Mouse (Mus musculus) spleen, postnatal 0 days (tissue): ENCODE data around the gene Zmynd10. TPM values are rescaled to one million over a fixed set of nuclear protein-coding genes. Genes with fewer than 3 reads are reported as not detected.

Experiments used
- polyA plus RNA-seq: library from polyadenylated mRNA; unstranded; fragments of >200 nt; fragmentation: Nextera tagmentation; extraction: Ambion mirVana; gene quantifications from 2 replicates; pipeline ENCODE4 v1.2.1, GENCODE M21; 2015

Gene Zmynd10
- polyA plus RNA-seq: not detected in 2 replicates

DNA sequence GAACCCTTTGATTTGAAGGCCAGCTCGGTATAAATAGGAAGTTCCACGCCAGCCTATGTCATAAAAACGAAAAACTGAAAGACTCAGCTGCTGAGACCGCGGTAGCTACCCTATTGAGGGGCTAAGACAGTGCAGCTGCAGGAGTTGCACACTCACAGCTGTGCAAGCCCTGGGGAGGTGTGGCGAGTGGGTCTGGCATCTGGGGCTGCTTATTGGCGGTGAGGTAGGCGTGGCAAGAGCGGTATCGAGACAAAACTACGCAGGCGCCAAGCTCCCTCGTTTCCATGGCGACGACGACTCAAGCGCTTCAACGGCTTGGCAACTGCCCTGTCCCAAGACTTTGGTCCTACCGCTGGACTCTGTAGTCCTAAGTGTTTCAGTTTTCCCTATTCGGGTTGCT, at the start of gene Zmynd10:
Zmynd10 (plus strand) TSS at position 273 of the 400 bp plus-strand sequence.

DNA sequence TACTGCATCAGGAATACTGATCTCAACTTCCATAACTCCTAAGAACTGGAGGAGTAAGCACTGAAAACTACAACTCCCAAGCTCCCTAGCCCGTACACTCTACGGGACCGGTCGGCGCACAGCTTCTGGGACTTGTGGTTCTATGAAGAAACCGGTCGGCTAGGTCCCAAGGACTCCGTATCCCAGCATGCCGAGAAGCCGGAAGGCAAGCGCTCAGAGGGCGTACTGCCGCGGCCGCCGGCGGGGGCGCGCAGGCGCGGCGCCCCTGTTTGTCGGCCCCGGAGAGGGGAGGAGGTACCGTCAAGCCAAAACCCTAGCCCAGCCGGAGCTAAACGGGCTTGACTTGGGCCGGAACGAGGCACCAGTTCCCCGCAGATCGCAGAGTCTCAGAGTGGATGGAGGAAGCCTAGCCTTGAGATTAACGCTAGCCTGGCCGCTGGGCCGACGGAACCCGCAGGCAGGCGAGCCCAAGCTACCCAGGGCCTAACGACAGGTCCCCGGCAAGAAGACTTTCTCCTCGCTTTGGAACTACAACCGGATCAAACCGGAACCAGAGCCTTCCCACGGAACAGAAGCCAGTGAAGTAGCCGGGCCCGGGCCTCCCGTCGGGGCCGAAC, 13.2 kb upstream of the Zmynd10 start, which contains the start of gene Tmem115:
Tmem115 (plus strand) TSS at position 155 of the 617 bp plus-strand sequence.

DNA sequence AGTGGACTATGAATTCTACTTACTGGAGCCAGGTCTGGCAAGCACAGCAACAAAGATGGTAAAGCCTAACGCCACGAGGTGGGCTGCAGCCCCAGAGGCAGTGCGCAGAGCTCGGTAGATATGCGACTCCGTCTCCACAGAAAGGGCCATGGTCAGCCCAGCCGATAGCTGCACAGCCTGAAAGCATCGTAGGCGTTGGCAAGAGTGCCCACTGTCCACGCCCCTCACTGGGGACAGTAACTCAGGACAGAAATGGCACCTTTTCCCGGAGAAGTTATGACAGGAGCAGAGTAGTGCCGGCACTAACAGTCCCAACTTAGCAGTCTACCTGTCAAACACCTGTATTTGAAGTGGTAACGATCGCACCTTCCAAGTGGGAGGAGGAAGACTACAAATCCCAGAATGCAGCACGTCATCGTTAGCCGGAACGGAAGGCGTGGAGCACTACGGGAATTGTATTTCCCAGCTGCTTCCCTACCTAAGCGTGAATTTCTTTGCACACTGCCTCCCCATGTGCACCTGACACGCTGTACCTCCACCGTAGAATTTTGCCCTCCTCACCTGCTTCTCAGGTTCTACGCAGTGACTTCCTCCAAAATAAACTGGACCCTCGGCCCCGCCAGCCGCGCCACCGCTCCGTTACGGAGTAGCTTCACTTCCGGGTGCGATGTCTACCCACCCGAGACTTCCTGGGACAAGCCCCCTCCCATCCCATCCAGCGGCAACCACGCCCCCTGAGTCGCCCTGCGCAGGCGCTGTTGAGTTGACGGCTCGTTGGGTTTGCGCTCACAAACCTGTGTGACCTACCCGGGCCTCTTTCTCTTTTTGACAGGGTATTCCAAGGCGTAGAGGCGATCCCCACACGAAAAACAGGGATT, 5.4 kb upstream of the Zmynd10 start, which contains the start of the genes Cyb561d2 and Nprl2:
Cyb561d2 (minus strand) TSS at position 720 of the 878 bp plus-strand sequence.
Nprl2 (plus strand) TSS at position 753 of the 878 bp plus-strand sequence.

DNA sequence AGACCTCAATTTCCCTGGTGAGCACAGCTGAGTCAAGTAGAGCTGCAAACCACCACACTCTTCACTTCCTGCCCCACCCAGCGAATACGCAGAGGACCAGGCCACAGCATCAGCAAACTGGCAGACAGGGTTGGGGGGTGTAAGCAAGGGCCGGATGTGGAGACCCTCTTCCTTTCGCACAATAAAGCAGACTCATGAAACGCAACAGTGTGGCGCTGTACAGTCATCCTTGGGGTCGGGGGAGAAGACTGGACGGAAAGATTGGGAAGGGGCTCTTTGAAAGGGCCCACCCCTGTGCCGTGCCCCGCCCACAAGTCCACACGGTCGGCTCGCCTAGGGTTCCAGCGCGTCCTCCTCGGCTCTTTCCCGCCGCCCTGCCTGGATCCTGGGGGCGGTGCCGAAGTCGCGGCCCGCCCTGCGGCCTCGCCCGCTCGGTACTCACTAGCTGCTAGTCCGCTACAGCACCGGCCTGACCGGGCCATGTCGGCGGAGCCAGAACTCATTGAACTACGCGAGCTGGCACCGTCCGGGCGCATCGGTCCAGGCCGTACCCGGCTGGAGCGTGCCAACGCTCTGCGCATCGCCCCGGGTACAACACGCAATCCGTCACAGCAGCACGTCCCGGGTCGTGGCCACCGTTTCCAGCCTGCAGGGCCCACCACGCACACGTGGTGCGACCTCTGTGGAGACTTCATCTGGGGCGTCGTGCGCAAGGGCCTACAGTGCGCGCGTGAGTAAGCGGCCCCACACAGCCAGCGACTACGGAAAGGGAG, 4.2 kb downstream of the Zmynd10 start, which contains the start of gene Rassf1:
Rassf1 (plus strand) TSS at position 439 of the 773 bp plus-strand sequence.

DNA sequence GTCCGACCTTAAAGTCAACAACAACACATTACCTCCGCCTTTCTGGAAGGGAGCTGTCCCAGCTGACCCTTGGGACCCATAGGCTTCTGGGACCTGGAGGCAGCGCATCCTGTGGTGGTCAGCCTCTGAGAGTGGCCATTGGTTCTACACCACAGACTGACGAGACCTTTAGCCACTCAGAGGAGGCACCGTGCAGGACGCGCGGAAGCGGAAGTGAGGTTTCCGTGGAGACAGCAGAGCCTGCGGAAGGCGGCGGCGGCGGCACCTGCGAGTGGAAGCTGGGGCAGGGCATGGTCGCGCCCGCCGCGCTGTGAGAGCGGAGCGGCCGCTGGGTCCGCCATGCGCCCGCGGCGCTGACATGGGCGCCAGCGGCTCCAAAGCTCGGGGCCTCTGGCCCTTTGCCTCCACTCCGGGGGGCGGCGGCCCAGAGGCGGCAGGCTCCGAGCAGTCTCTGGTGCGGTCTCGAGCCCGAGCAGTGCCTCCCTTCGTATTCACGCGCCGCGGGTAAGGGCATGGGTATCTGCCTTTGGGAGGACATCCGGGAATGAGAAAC, 16.0 kb downstream of the Zmynd10 start, which contains the start of gene Tusc2:
Tusc2 (plus strand) TSS at position 227 of the 553 bp plus-strand sequence.

GRCm38 (mm10) chr9:107567702-107568319, 20.7 kb downstream of the Zmynd10 start, which contains the start of gene Hyal2:
Gene Hyal2, plus strand, starts transcription at chr9:107567945.

DNA sequence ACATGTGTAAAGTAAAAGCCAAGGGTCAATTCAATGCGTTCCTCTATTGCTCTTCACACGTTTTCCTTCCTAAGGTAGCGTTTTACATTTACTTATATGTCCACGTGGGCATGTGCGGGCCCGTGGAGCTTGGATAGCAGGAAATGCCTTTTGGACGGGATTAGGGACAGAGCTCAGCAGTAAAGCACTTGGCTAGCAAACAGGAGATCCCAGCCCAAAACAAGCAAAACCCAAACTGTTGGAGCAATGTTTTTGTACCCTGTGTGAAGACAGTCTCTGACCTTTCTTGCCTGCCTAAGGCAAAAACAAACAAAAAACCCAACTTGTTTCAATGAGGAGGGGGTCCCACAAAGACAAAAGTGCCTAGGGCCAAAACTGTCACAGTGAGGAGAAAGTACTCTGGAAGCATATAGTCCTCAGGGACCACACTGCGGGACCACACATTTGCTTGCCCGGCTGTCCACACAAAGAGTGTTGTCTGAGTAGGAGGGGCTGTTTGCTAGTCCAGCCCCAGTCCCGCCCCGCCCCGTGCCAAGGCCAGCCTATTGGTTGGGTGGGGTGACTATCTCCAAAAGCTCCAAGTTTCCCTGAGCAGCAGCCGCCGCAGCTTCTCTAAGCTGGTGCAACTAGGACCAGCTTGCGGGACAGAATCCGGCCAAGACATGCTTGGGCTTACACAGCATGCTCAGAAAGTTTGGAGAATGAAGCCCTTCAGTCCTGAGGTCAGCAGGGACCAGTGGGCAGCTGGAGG, 29.4 kb downstream of the Zmynd10 start, which contains the start of gene Hyal1:
Hyal1 (plus strand) TSS at position 571 of the 751 bp plus-strand sequence.

DNA sequence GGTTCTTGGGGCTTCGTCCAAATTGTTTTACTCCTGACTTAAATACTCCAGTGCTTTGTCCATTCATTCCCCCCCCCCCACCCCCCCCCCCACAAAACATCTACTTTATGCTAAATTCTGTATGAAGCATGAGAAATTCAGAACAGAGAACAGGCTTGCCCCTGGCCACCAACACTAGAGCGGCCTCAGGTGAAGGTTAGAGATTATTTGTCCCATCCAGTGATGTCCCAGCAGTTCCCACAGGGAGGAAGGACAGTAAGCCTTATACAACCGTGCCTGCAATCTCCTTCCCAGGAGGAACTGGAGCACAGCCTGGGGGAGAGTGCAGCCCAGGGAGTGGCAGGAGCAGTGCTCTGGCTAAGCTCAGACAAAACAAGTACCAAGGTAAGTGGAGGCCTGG, 31.5 kb downstream of the Zmynd10 start, which contains the start of gene Naa80:
Naa80 (plus strand) TSS at position 301 of the 400 bp plus-strand sequence.

DNA sequence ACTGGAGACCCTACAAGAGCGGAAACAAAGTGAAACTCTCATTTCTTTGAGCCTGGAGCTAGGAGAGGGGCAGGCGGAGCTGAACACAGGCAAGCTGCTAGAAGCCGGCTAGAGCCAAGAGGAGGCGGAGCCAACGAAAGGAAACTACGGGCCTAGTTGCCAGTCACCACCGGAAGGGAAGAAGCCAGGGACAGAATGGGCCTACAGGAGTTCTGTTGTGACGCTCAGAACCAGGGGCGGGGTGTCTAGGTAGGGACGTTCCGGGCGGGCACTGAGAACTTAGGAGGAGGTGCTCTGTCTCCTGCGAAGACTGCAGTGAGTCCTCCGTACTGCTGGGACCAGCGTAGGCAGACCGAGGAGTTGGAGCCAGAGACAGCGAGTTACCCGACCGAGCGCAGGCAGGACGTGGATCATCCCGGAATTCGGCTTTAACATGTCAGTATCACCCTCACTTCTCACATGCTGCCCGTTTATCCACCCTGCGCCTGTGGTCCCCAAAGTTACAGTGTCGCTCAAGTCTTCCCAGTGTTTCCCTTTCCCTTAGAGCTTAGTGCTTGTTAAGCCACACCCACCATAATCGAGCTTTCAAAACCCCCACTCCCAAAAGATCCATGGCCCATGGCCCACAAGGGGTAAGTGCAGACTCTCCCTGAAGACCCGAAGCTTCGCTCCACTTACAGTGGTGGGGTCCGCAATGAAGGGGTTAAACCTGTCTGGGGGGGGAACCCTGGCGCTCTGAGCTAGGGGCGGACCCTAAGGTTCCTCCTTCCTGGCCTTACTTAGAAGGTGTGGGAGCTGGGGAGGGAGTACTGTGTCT, 33.6 kb downstream of the Zmynd10 start, which contains the start of gene Hyal3:
Hyal3 (plus strand) TSS at position 318 of the 817 bp plus-strand sequence.

DNA sequence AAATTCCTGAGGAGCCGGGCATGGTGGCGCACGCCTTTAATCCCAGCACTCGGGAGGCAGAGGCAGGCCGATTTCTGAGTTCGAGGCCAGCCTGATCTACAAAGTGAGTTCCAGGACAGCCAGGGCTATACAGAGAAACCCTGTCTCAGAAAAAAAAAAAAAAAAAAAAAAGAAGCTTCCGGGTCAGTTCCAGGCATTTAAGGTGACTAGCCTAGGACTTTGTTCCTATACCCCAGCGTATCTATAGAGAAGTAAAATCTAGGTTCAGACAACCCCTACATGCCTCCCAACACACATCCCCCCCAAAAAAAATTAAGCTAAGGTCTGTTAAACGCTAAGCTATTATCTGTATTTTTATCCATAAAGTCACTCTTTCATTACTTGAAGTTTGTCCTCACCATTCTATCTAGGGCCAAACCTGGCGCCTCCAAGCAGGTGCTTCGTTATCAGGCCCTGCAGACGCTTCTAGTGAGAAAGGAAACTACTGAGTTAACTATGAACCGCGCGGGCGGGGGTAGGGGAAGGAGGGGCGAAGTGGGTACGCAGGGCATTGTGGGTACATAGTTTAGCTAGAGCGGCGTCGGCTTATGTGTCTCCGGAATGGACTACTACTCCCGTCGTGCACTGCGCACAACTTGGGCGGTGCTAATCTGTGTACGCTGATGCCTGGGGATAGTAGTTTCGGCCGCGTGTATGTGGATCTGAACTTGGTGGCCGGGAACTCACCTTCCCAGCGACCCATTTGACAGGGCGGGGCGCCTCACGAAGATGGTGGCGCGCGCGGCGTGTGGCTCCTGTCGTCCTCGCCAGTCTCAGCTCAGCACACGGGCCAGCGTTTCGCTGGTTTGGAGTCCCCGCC, 40.1 kb downstream of the Zmynd10 start, which contains the start of gene Ifrd2:
Ifrd2 (plus strand) TSS at position 669 of the 859 bp plus-strand sequence.

Other genes with a start within 250 kb of the Zmynd10 start
- gene Hemk1, start 208.9 kb upstream of the Zmynd10 start, polyA plus RNA-seq: 3.8 and 3.9 TPM in 2 replicates
- 0.28 TPM in 1 of 2 replicates, not detected in the other for gene 6430571L13Rik, start 206.7 kb upstream of the Zmynd10 start, polyA plus RNA-seq
- gene Cacna2d2, start 147.7 kb upstream of the Zmynd10 start, polyA plus RNA-seq: 0.20 and 0.23 TPM in 2 replicates
- 18.2 and 21.5 TPM in 2 replicates for gene Tmem115, start 13.4 kb upstream of the Zmynd10 start, polyA plus RNA-seq
- 14.9 and 16.8 TPM in 2 replicates for gene Cyb561d2, start 5.1 kb upstream of the Zmynd10 start, polyA plus RNA-seq
- gene Nprl2, start 5.1 kb upstream of the Zmynd10 start, polyA plus RNA-seq: 12.4 and 12.5 TPM in 2 replicates
- gene Rassf1, start 4.3 kb downstream of the Zmynd10 start, polyA plus RNA-seq: 32.9 and 34.1 TPM in 2 replicates
- 38.6 and 39.5 TPM in 2 replicates for gene Tusc2, start 16.0 kb downstream of the Zmynd10 start, polyA plus RNA-seq
- gene Hyal2, start 20.6 kb downstream of the Zmynd10 start, polyA plus RNA-seq: 28.4 and 28.8 TPM in 2 replicates
- gene Hyal1, start 29.6 kb downstream of the Zmynd10 start, polyA plus RNA-seq: 6.8 and 6.9 TPM in 2 replicates
- 18.5 and 20.0 TPM in 2 replicates for gene Naa80, start 31.6 kb downstream of the Zmynd10 start, polyA plus RNA-seq
- gene Hyal3, start 33.5 kb downstream of the Zmynd10 start, polyA plus RNA-seq: 1.8 and 2.4 TPM in 2 replicates
- 146 and 158 TPM in 2 replicates for gene Ifrd2, start 40.3 kb downstream of the Zmynd10 start, polyA plus RNA-seq
- gene Sema3b, start 61.9 kb downstream of the Zmynd10 start, polyA plus RNA-seq: 1.2 TPM in 2 replicates
- 287 and 324 TPM in 2 replicates for gene Gnai2, start 88.1 kb downstream of the Zmynd10 start, polyA plus RNA-seq
- 0.54 and 0.63 TPM in 2 replicates for gene Slc38a3, start 122.2 kb downstream of the Zmynd10 start, polyA plus RNA-seq
- 1.5 and 2.1 TPM in 2 replicates for gene Gnat1, start 132.4 kb downstream of the Zmynd10 start, polyA plus RNA-seq
- gene Sema3f, start 163.2 kb downstream of the Zmynd10 start, polyA plus RNA-seq: 4.4 and 6.3 TPM in 2 replicates
- gene Rbm5, start 223.7 kb downstream of the Zmynd10 start, polyA plus RNA-seq: 86.8 and 98.0 TPM in 2 replicates